Mouse (Mus musculus): ENCODE data around the gene Tvp23b. TPM values are rescaled to one million over a fixed set of nuclear protein-coding genes. Genes with fewer than 3 reads are reported as not detected.

Tvp23b gene
- polyA plus RNA-seq, 1 experiment from 2014 or later = 59.3 TPM

DNA sequence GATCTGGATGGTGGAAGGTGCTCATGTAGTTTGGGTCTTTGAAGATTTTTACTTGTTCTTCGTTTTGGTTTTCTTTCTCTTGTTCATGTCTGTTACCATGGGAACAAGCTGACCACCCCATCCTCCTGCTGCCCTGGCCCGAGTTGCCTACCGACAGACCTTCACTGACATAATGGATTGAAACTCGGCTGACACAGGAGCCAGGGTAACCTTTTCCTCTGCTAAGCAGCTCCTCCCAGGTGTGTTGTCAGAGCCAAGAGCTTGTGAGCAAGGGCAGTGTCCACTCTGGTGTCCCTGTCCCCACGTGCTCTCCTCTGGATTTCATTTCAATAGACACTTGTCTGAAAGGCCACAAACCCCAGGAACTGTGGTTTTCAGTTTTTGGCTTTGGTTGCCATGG is 59.7 kb downstream of the Tvp23b start:
- H3K4me2 ChIP-seq (ENCODE audit: low read length) = no peak overlapping the region
- ATAC-seq (replicated peaks; ENCODE audit: low FRiP score, low TSS enrichment, low read depth) = no peak
- H3K4me1 ChIP-seq (replicated peaks; ENCODE audit: control insufficient read depth, insufficient read depth, low read length) = no peaks in the 10 kb centered on the region
- H3K27ac ChIP-seq (ENCODE audit: low read depth) = no peak overlapping the region
- no peak for DNase-seq (ENCODE audit: low spot score)
- WGBS = 60% methylated on average over 5 of the region's 5 CpGs
- H3K9me3 ChIP-seq (ENCODE audit: control insufficient read depth, low read length) = no peaks in the 10 kb centered on the region
- no peak overlapping the region for H3K4me3 ChIP-seq (ENCODE audit: low read depth, low read length)
- H3K36me3 ChIP-seq (ENCODE audit: control insufficient read depth, insufficient read depth, low read length) = no peaks in the 10 kb centered on the region
- no peak overlapping the region for H3K9ac ChIP-seq (ENCODE audit: low read length)
- no peaks in the 10 kb centered on the region for H3K27me3 ChIP-seq (replicated peaks; ENCODE audit: control insufficient read depth, insufficient read depth, low read length)

DNA sequence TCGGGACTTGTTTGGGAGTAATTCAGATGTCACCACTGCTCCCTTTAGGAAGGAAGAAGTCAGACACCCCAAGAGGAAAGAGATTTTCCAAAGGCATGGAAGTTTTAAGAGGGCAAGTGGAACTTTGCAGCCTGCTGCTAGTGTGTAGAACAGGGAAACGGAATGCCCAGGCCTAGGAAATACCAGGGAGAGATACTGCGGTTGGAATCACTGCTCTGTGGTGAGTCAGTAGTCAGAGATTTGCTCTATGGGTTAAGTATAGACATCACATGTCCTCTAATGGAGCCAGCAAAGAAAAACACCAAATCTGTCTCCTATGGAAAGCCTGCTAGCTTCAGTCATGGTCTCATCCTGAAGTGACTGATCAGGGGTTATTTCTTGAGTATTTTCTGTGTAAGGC is 60.9 kb downstream of the Tvp23b start:
- Histone ChIP-seq H3K36me3 (ENCODE audit: control insufficient read depth, insufficient read depth, low read length) (no peaks in the 10 kb centered on the region), H3K4me3 (ENCODE audit: low read depth, low read length) (no peak overlapping the region), H3K27me3 (replicated peaks; ENCODE audit: control insufficient read depth, insufficient read depth, low read length) (no peaks in the 10 kb centered on the region), H3K9me3 (ENCODE audit: control insufficient read depth, low read length) (no peaks in the 10 kb centered on the region), H3K9ac (ENCODE audit: low read length) (no peak overlapping the region), H3K4me1 (replicated peaks; ENCODE audit: control insufficient read depth, insufficient read depth, low read length) (no peaks in the 10 kb centered on the region), H3K27ac (ENCODE audit: low read depth) (no peak overlapping the region), H3K4me2 (ENCODE audit: low read length) (no peak overlapping the region)
- DNase-seq (ENCODE audit: low spot score) (no peak), ATAC-seq (replicated peaks; ENCODE audit: low FRiP score, low TSS enrichment, low read depth) (no peak)
- WGBS = 82% methylated on average over 3 of the region's 3 CpGs

DNA sequence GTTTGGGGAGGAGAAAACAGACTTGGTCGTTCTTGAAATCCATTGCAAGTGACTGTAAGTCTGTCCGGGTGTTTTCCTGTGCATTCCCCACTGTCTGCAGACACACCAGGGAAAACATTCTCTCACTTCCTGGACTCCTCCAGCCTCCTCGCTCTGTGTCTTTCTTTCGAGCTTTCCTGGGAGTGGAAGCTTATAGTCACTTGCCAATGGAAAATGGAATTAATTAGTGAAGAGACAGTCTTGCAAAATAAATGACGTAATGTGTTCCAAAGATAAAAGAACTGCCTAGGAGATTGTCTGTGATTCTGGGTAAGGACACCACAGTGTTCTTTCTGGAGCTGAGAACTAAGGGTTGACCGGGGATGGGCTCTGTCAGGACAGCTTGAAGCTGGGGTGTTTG is 64.3 kb downstream of the Tvp23b start:
- Histone ChIP-seq H3K27me3 (replicated peaks; ENCODE audit: control insufficient read depth, insufficient read depth, low read length) (no peaks in the 10 kb centered on the region), H3K36me3 (ENCODE audit: control insufficient read depth, insufficient read depth, low read length) (no peaks in the 10 kb centered on the region), H3K4me3 (ENCODE audit: low read depth, low read length) (no peak overlapping the region), H3K4me1 (replicated peaks; ENCODE audit: control insufficient read depth, insufficient read depth, low read length) (no peaks in the 10 kb centered on the region), H3K4me2 (ENCODE audit: low read length) (no peak overlapping the region), H3K9ac (ENCODE audit: low read length) (no peak overlapping the region), H3K9me3 (ENCODE audit: control insufficient read depth, low read length) (no peaks in the 10 kb centered on the region), H3K27ac (ENCODE audit: low read depth) (no peak overlapping the region)
- DNase-seq (ENCODE audit: low spot score) (no peak), ATAC-seq (replicated peaks; ENCODE audit: low FRiP score, low TSS enrichment, low read depth) (no peak)
- WGBS = 69% methylated on average over 6 of the region's 6 CpGs

DNA sequence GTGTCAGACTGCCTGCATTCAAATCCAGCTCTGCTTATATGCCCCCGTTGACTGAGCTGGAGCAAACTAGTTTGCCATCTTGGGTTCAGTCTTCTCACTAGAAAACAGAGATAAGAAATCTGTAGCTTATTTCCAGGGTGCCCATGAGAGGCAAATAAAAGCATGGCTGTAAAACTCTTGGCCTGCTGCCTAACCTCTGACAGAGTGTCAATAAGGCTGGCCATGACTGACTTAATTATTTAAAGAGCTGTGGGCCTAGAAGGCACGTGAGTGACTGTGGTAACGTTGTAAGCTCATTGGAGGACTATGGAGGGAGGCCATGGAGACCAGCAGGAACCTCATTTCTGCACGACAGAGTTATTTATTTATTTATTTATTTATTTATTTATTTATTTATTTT is 66.3 kb downstream of the Tvp23b start:
- H3K4me1 ChIP-seq (replicated peaks; ENCODE audit: control insufficient read depth, insufficient read depth, low read length) = no peaks in the 10 kb centered on the region
- no peak for ATAC-seq (replicated peaks; ENCODE audit: low FRiP score, low TSS enrichment, low read depth)
- no peak for DNase-seq (ENCODE audit: low spot score)
- 59% methylated on average over 4 of the region's 4 CpGs for WGBS
- no peak overlapping the region for H3K4me3 ChIP-seq (ENCODE audit: low read depth, low read length)
- no peak overlapping the region for H3K27ac ChIP-seq (ENCODE audit: low read depth)
- no peaks in the 10 kb centered on the region for H3K36me3 ChIP-seq (ENCODE audit: control insufficient read depth, insufficient read depth, low read length)
- no peak overlapping the region for H3K9ac ChIP-seq (ENCODE audit: low read length)
- no peak overlapping the region for H3K4me2 ChIP-seq (ENCODE audit: low read length)
- no peaks in the 10 kb centered on the region for H3K27me3 ChIP-seq (replicated peaks; ENCODE audit: control insufficient read depth, insufficient read depth, low read length)
- H3K9me3 ChIP-seq (ENCODE audit: control insufficient read depth, low read length) = no peaks in the 10 kb centered on the region

DNA sequence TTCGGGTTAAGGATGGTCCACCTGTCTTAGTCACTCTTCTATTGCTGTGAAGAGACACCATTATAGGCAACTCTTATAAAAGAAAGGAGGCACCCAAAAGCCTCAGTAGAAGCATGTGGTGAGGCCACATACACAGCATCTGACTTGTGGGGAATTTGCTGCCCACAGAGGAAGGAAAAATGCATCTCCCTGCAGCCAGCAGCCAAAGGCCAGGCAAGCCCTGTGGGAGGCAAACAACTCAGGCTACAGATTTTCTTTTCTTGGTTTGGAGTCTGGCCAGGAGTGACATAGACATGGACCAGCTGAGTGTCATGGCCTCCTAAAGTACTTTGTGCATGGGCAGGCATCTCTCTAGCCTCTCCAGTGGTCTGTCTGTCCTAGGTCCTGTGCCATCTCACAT is 70.3 kb downstream of the Tvp23b start:
- H3K4me3 ChIP-seq (ENCODE audit: low read depth, low read length) = no peak overlapping the region
- H3K9ac ChIP-seq (ENCODE audit: low read length) = no peak overlapping the region
- no peaks in the 10 kb centered on the region for H3K4me1 ChIP-seq (replicated peaks; ENCODE audit: control insufficient read depth, insufficient read depth, low read length)
- H3K4me2 ChIP-seq (ENCODE audit: low read length) = no peak overlapping the region
- H3K27me3 ChIP-seq (replicated peaks; ENCODE audit: control insufficient read depth, insufficient read depth, low read length) = no peaks in the 10 kb centered on the region
- WGBS = 93% methylated on average over 1 of the region's 1 CpGs
- no peaks in the 10 kb centered on the region for H3K9me3 ChIP-seq (ENCODE audit: control insufficient read depth, low read length)
- ATAC-seq (replicated peaks; ENCODE audit: low FRiP score, low TSS enrichment, low read depth) (no peak), DNase-seq (ENCODE audit: low spot score) (no peak)
- H3K27ac ChIP-seq (ENCODE audit: low read depth) = no peak overlapping the region
- no peaks in the 10 kb centered on the region for H3K36me3 ChIP-seq (ENCODE audit: control insufficient read depth, insufficient read depth, low read length)

DNA sequence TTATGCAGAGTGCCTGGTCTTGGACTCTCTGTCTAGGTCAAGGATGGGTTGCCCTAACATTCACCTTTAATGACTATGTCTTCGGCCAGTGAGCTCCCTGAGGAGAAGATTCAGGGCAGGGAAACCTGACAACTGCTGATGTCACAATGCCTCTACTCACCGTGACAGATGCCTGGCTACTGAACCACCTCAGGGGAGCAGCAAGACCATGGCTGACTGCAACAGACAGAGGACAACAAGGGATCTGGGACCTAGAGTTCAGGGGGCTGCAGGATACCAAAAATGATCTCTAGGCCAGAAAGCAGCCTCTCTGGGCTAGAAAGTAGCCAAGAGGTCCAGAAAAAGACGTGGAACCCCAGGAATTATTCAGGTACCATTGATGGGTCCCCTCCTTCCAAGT is 71.8 kb downstream of the Tvp23b start, which contains the start of gene Cdrt4:
Gene Cdrt4 (plus strand): TSS at position 182 of the 400 bp plus-strand sequence.
- no peak within 1 kb of the TSS for H3K4me2 ChIP-seq (ENCODE audit: low read length)
- H3K27ac ChIP-seq (ENCODE audit: low read depth) = no peak within 1 kb of the TSS
- H3K9me3 ChIP-seq (ENCODE audit: control insufficient read depth, low read length) = peaks cover 6% of the 10 kb centered on the region; the same call in 1 of the 2 replicates
- DNase-seq (ENCODE audit: low spot score) = no peak
- H3K36me3 ChIP-seq (ENCODE audit: control insufficient read depth, insufficient read depth, low read length) = no peaks in the 10 kb centered on the region
- WGBS = 84% methylated on average over 3 of the region's 3 CpGs
- no peak within 1 kb of the TSS for H3K9ac ChIP-seq (ENCODE audit: low read length)
- H3K4me3 ChIP-seq (ENCODE audit: low read depth, low read length) = no peak within 1 kb of the TSS
- ATAC-seq (replicated peaks; ENCODE audit: low FRiP score, low TSS enrichment, low read depth) = no peak
- H3K27me3 ChIP-seq (replicated peaks; ENCODE audit: control insufficient read depth, insufficient read depth, low read length) = no peaks in the 10 kb centered on the region
- no peaks in the 10 kb centered on the region for H3K4me1 ChIP-seq (replicated peaks; ENCODE audit: control insufficient read depth, insufficient read depth, low read length)

DNA sequence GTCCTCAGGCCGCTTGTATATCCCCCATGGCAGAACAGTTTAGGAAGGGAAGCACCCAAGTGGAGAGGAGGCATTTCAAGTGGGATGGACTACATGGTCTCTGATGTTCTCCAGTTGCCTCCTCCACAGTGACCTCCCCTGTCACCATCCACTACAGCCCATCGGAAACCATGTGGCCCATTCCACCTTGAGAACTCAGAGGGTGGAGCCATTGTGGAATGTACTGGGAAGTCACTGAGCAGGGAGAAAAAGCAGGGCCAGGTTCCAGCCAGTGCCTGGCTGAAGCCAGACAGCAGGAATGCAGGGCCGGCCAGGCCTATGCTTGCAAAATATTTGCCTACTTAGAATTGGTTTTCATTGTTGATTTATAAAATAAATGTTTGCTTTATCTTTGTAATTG is 75.5 kb downstream of the Tvp23b start:
- Histone ChIP-seq H3K4me3 (ENCODE audit: low read depth, low read length) (no peak overlapping the region), H3K9me3 (ENCODE audit: control insufficient read depth, low read length) (peaks cover 6% of the 10 kb centered on the region; the same call in 1 of the 2 replicates), H3K4me2 (ENCODE audit: low read length) (no peak overlapping the region), H3K27me3 (replicated peaks; ENCODE audit: control insufficient read depth, insufficient read depth, low read length) (no peaks in the 10 kb centered on the region), H3K36me3 (ENCODE audit: control insufficient read depth, insufficient read depth, low read length) (no peaks in the 10 kb centered on the region), H3K4me1 (replicated peaks; ENCODE audit: control insufficient read depth, insufficient read depth, low read length) (no peaks in the 10 kb centered on the region), H3K9ac (ENCODE audit: low read length) (no peak overlapping the region), H3K27ac (ENCODE audit: low read depth) (no peak overlapping the region)
- no peak for ATAC-seq (replicated peaks; ENCODE audit: low FRiP score, low TSS enrichment, low read depth)
- DNase-seq (ENCODE audit: low spot score) = no peak
- WGBS = 77% methylated on average over 3 of the region's 3 CpGs

DNA sequence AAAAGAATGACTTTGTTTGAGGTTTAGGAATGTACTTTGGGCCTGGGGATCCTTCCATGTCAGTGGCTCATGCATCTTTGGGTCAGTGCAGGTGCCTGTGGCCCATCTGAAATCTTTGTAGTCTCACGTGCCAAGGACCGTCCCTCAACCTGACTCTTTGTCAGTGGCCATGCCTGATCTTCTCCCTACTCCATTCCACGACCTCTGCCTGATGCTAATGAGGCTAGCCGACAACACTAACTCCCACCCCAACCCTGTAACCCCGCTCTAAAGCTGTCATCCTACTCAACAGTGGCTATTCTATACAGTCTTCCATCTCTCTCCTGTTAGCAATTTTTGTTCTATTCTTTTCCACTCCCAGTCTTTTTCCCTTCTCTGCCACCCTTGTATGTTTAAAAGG is 75.9 kb downstream of the Tvp23b start:
- Histone ChIP-seq H3K27me3 (replicated peaks; ENCODE audit: control insufficient read depth, insufficient read depth, low read length) (no peaks in the 10 kb centered on the region), H3K27ac (ENCODE audit: low read depth) (no peak overlapping the region), H3K9me3 (ENCODE audit: control insufficient read depth, low read length) (peaks cover 6% of the 10 kb centered on the region; the same call in 1 of the 2 replicates), H3K4me1 (replicated peaks; ENCODE audit: control insufficient read depth, insufficient read depth, low read length) (no peaks in the 10 kb centered on the region), H3K36me3 (ENCODE audit: control insufficient read depth, insufficient read depth, low read length) (no peaks in the 10 kb centered on the region), H3K9ac (ENCODE audit: low read length) (no peak overlapping the region), H3K4me3 (ENCODE audit: low read depth, low read length) (no peak overlapping the region), H3K4me2 (ENCODE audit: low read length) (no peak overlapping the region)
- ATAC-seq (replicated peaks; ENCODE audit: low FRiP score, low TSS enrichment, low read depth) (no peak), DNase-seq (ENCODE audit: low spot score) (no peak)
- 81% methylated on average over 5 of the region's 5 CpGs for WGBS

DNA sequence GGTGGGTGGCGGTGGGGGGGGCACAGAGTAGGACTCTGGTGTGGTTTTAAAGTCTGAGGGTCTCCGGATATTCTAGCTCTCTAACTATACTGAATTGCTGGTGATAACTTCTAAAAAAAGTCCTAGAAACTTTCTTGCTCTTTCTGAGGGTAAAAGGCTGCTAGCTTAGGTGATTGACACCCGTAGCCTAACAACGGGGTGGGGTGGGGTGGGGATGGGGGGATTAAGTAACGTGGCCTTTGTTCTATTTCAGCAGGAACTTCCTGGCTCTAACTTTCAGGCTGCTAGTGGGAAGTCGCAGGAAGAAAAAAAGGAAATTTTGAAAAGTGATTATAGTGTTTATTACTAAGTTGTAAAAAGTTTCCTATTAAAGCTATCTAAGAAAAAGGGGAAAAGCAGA is 76.5 kb downstream of the Tvp23b start:
- Histone ChIP-seq H3K9me3 (ENCODE audit: control insufficient read depth, low read length) (peaks cover 6% of the 10 kb centered on the region; the same call in 1 of the 2 replicates), H3K4me3 (ENCODE audit: low read depth, low read length) (no peak overlapping the region), H3K27ac (ENCODE audit: low read depth) (no peak overlapping the region), H3K9ac (ENCODE audit: low read length) (no peak overlapping the region), H3K4me2 (ENCODE audit: low read length) (no peak overlapping the region), H3K27me3 (replicated peaks; ENCODE audit: control insufficient read depth, insufficient read depth, low read length) (no peaks in the 10 kb centered on the region), H3K36me3 (ENCODE audit: control insufficient read depth, insufficient read depth, low read length) (no peaks in the 10 kb centered on the region), H3K4me1 (replicated peaks; ENCODE audit: control insufficient read depth, insufficient read depth, low read length) (no peaks in the 10 kb centered on the region)
- DNase-seq (ENCODE audit: low spot score) (no peak), ATAC-seq (replicated peaks; ENCODE audit: low FRiP score, low TSS enrichment, low read depth) (no peak)
- 41% methylated on average over 6 of the region's 6 CpGs for WGBS

Data from intestine, embryonic 14.5 days (tissue).